Mouse (Mus musculus) splenic B cell, adult 2 months (primary cell): ENCODE results near the gene Gria4.
"Not testable (repeated sequence)": the region's sequence is repeated elsewhere in the genome, so short reads cannot be mapped to it uniquely, and the experiment has no call there.

Experiments
- DNase-seq: peaks from one replicate; pipeline ENCODE4 v3.0.0-alpha.2; 2011; ENCODE audit warnings: low read depth, low spot score
- H3K27me3 ChIP-seq: 2 replicates; pipeline ENCODE4 v1.6.1; 2012; ENCODE audit warnings: mild to moderate bottlenecking, low read length, moderate library complexity, mixed read lengths; ENCODE audit not compliant: control insufficient read depth, poor library complexity, insufficient read depth, severe bottlenecking
- H3K36me3 ChIP-seq: 2 replicates; pipeline ENCODE4 v1.6.1; 2012; ENCODE audit warnings: mild to moderate bottlenecking, low read length, moderate library complexity, mixed read lengths; ENCODE audit not compliant: control insufficient read depth, poor library complexity, insufficient read depth, severe bottlenecking

Gria4 gene

DNA sequence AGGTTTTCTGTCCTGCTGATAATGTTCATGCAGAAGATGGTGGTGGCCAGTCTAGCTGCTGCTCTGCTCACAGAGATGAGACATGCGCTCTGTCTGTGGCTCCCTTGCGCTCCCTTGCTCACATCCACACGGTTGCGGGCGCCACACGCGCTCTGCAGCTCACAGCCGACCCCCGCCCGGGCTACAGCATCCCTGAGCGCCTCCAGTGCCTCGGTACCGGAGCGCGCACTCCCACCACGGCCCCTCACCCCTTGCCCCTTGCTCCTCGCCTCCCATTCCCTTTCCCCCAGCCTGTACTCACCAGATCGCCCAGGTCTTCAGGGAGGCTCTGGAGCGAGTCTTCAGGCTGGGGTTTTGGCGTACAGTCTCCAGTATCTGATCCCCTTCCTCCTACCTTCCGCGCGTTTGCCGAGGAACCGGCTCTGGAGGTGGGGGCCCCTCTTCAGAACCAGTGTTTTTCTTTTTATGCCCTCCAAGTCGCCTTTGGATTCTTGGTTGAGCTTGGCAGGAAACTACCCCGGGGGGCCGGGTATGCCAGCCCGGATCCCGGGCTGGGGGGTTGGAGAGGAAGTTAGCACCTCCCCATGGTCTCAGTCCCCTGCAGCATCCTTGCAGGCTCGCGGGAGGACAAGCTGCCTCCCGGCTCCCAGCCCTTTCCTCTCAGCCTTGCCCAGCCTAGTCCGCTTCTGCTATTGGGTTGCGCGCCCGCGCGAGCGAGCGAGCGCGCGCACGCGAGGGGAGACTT is at the start of gene Gria4:
Gene Gria4, minus strand, starts transcription at position 691 of the 745 bp plus-strand sequence.
- DNase-seq = no peak
- no peaks in the 10 kb centered on the region for H3K36me3 ChIP-seq
- no peaks in the 10 kb centered on the region for H3K27me3 ChIP-seq

DNA sequence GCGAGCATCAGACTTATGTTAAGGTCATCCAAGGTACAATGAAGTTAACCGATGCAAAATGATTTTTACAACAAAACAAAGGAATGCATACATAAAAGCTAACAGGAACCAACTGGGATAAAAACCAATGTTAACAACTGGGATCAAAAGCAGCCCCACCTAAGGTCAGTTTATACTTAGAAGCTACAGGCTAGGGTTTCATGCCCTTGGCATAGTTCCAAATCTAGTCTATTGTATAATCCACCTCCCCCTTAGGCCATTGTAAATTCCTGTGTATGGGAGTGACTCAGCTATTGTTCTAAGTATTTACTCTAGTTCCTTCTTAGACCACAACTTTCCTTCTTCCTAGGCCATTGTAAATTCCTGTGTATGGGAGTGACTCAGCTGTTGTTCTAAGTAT is 14.9 kb upstream of the Gria4 start:
- not testable (repeated sequence) for H3K27me3 ChIP-seq, DNase-seq, H3K36me3 ChIP-seq

DNA sequence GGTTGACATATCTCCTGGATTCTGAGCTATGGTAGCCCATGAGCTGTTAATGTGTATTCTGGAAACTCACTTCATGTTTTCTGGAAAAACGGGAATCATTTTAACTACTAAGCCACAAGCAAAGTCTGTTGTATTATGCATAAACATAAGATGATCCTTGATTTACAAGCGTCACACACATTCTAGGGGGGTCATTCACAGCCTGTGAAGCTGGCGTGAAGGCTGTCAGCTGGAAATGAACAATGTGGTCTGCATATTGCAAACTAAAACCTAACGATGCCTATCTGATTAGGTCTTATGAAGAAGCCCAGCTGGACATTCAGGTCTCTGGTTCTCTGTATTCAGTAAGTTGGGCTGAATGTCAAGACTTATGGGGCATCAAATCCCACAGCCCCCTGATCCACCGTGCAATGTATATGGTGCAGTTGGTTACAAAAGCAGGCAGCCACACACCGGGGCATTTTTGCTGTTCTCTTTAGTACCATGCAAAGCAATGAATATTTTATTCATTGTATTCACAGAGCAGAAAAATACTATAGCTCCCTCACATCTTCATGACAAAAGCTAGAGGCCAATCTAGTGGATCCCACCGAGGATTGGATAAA is 7.2 kb upstream of the Gria4 start:
- DNase-seq = no peak
- no peaks in the 10 kb centered on the region for H3K27me3 ChIP-seq
- no peaks in the 10 kb centered on the region for H3K36me3 ChIP-seq

DNA sequence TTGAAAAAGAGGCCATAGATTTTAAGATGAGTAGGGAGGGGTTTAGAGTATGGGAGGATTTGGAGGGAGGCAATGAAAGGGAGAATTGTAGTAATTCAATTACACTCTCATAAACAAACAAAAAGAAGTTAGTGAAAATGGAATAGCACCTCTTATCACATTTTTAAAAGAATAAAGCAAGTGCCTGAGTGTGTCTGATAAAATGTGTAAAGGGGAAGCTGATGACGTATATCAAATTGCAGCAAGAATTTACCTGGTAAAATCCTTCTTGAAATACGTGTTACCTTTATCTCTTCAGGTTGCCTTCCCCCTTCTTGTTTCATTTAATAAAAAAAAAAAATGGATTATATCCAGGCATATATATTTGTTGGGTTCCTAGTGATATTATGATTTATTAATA is 1.4 kb upstream of the Gria4 start:
- DNase-seq = no peak
- Histone ChIP-seq H3K27me3 (no peaks in the 10 kb centered on the region), H3K36me3 (no peaks in the 10 kb centered on the region)

DNA sequence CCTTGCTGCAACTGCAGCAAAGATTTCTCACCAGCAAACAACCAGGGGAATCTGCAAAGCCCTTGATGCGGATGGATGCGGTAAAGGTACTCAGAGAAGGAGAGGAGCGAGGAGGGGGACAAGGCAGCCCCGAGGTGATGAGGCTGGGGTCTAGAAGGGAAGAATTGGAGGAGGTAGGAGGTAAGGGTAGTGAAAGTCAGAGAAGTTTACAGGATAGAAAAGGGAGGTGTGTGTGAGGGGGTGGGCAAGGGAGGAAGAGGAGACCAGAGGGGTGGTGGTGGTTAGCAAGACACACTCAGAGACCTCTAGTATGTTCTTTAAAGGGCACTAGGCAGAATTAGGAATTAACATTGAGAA is 233 bp upstream of the Gria4 start:
- DNase-seq = no peak
- Histone ChIP-seq H3K27me3 (no peaks in the 10 kb centered on the region), H3K36me3 (no peaks in the 10 kb centered on the region)

DNA sequence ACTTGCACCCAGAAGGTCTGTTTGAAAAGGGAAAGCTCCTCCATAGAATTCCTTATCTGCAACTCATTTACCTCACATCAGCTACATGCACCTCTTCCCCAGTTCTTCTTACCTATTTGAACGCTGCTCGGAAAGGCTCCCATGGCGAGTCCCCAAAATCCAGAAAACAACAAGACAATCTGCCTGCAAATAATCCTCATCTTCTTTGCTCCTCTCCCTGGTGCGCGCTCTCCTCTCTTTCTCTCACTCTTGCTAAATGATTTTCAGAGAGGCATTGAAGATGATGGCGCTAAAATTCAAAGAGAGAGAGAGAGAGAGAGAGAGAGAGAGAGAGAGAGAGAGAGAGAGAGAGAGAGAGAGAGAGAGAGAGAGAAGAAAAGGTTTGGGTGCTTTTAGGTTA is 959 bp downstream of the Gria4 start:
- no peaks in the 10 kb centered on the region for H3K27me3 ChIP-seq
- DNase-seq = no peak
- no peaks in the 10 kb centered on the region for H3K36me3 ChIP-seq

DNA sequence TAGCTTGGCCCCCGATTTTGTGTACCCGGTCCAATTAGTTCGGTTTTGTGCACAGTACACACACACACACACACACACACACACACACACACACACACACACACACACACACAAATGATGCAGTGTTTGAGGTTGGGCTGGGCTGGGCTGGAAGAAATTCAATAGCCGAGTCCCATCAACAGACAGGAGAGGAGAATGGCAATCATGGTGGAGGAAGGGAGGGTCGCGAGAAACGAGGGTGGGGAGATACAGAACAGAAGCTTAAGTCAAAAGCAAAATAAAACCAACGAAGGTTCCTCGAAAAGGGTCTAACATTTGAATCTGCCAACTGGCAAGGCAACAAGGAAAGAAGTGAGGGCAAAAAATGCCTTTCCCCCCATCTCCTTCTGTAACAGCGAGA is 1.6 kb downstream of the Gria4 start:
- H3K27me3 ChIP-seq = no peaks in the 10 kb centered on the region
- DNase-seq = no peak
- no peaks in the 10 kb centered on the region for H3K36me3 ChIP-seq

DNA sequence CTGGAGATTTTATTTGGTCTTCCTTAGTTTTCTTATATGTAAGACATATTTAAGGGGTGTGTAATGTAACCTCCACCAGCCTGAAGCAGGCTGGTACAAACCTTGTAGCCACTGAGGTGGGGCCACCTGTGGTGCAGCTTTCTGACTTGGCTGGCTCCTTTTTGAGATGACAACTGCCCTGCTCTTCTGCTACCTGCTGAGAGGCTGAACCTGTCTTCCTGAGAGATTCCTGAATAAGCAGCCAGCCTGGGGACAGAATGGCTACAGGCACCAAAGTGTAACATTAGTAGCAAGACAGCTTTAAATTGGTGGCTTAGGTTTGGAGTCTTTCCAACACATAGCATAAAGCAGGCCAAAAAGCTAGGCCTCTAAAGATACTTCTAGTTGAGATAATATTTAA is 46.6 kb downstream of the Gria4 start:
- H3K27me3 ChIP-seq, H3K36me3 ChIP-seq, DNase-seq: not testable (repeated sequence)

DNA sequence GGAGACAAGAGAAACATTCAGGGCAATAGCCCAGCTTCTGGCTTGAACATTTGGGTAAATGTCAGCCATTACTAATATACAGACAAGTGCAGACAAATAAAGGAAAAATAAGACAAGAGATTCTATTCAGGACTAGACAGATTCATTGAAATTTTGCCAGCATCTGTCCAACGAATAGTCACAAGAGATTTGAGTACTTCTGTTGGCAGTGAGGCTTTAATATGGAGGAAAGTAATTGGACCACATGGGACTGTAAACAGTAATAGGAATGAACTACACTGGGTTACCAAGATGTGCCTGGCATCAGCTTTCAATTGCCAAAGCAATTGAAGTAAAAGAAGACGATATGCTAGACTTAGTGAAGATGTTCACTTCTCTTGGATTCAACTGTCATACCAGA is 81.9 kb downstream of the Gria4 start:
- Histone ChIP-seq H3K27me3 (no peaks in the 10 kb centered on the region), H3K36me3 (no peaks in the 10 kb centered on the region)
- DNase-seq = no peak

DNA sequence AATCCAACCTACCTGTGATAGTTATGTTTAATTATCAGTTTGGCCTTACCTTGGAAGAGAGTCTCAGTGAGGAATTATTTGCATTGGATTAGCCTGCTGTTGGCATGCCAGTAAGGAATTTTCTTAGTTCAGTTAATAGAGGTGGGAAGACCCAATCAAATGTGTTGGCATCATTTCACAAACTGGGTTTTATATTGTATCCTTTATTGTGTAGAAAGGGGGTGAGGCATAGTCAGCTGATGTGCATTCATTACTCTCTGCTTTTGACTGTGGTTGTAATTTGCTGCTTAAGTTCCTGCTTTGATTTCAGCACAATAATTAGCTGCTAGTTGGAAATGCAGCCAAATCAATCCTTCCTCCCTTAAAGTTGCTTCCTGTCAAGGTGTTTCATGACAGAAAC is 83.7 kb downstream of the Gria4 start:
- Histone ChIP-seq H3K27me3 (no peaks in the 10 kb centered on the region), H3K36me3 (no peaks in the 10 kb centered on the region)
- no peak for DNase-seq

DNA sequence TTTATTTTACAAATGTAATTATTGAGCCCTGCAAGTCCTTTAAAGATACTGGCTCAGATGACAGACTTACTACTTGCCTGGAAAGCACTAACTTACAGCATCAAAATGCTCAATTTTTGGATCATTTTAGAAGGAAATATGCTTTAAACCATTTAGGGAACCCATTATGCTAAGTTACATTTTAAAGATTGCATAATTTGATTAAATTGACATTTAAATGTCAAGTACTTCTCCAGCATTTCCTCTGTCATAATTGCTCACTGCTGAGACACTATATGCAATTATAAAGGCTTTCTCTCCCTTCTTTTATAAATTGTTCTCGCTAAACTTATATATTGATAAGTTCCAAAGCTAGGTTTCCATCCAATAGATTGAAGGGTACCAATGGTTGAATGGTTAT is 108.9 kb downstream of the Gria4 start:
- Histone ChIP-seq H3K27me3 (no peaks in the 10 kb centered on the region), H3K36me3 (no peaks in the 10 kb centered on the region)
- no peak for DNase-seq

DNA sequence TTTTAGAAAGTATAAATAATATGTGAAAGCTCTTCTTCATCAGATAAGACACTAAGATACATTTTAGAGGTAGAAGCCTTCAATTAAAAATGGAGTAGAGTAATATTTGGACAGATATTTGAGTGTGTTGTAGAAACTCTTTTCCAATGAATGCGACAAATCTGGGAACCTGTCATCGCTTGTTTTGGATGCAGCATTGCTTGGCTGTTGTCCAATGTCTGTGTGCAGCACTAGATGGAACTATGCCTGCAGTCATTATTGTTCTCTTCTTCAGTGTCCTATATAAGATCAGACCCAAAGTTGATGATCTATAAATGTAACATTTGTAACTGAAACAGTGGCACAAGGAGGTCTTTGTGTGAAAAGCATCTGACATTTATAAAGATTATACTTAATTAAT is 115.8 kb downstream of the Gria4 start:
- H3K27me3 ChIP-seq = no peaks in the 10 kb centered on the region
- DNase-seq = no peak

DNA sequence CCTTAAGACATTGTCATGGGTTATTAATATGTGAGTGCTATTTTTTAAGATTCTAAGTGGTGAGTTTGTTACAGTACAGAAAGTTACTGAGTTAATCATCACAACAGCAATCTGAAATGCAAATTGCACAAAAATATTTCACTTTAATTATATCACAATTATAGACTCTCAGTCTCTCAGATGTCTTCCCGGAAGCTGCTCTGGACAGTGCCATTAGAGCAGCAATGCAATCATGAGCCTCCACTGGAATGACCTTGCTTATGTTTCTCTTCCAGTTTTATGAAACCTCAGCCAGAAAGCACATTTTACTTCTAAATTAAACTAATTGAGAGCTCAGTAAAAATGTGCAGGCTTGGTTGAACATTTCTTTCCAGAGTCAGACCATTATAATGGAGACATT is 116.9 kb downstream of the Gria4 start:
- DNase-seq = no peak
- Histone ChIP-seq H3K27me3 (no peaks in the 10 kb centered on the region), H3K36me3 (no peaks in the 10 kb centered on the region)

More for the DNA sequence above, 115.8 kb downstream of the Gria4 start:
- no peaks in the 10 kb centered on the region for H3K36me3 ChIP-seq

DNA sequence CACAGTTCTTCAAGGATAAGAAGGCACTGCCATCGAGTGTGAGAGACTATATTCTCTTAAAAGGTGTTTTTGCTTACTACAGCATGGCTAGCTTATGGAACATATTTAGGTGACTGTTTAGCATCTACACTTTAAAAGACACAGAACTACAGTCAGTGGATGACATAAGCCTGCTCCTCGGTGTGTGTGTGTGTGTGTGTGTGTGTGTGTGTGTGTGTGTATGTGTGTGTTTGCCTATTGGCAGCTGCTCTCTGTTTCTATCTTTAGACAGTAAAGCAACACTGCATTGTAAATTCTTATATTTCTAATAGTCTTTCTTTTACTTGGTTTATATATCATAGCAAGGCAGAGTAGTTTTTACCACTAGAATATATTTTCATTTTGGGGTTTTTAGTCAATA is 130.3 kb downstream of the Gria4 start:
- H3K27me3 ChIP-seq = no peaks in the 10 kb centered on the region
- H3K36me3 ChIP-seq = no peaks in the 10 kb centered on the region

DNA sequence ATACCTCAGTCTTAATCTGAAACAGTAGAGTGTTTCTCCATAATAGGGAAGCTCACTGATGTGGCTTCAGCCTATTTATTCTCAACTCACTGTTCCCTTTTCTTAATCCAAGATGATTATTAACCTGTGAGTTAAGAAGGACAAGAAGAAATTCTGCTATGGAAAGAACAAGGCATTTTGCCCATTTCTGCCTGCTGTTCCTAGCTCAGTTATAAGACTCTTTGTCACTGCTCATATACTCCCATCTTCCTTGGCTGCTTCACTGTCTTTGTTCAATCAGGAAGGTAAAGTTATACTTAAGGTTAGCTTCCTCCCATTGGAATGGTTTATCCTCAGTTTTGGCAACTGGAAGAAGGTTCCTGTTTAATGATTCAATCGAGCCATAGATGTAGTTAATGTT is 133.6 kb downstream of the Gria4 start:
- Histone ChIP-seq H3K36me3 (no peaks in the 10 kb centered on the region), H3K27me3 (no peaks in the 10 kb centered on the region)
- DNase-seq = no peak

More for the DNA sequence above, 130.3 kb downstream of the Gria4 start:
- no peak for DNase-seq

DNA sequence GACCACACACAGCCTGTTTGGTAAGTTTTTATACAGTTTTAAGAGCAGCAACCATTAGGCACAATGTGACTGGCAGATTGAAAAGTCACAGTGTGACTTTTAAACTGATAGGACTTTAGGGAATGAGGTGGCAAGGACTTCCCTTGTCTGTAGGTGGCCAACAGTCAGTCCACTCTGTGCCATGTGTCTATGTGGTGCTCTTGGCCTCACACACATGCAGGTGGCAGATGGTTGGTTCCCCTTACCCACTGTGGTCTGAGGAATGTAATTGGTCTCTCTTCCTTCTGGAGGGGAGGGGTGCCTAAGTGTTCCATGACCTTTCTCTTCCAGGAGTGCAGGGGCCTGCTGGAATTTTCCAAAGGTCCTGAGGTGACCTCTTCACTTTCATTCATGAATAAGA is 137.1 kb downstream of the Gria4 start:
- no peak for DNase-seq
- no peaks in the 10 kb centered on the region for H3K27me3 ChIP-seq

More for the DNA sequence above, 137.1 kb downstream of the Gria4 start:
- no peaks in the 10 kb centered on the region for H3K36me3 ChIP-seq
